Mouse (Mus musculus) ES-E14 (cell line): ENCODE results near the gene Ccnl1. TPM values are rescaled to one million over a fixed set of nuclear protein-coding genes. Genes with fewer than 3 reads are reported as not detected.

ENCODE experiments used
- DNase-seq: peaks from one replicate; pipeline ENCODE4 v3.0.0-alpha.2; 2013; ENCODE audit warnings: low read depth, low spot score
- H3K27ac ChIP-seq: 2 replicates; pipeline ENCODE4 v1.5.1; 2012; ENCODE audit warnings: low read depth, mild to moderate bottlenecking, low read length, moderate library complexity, mixed read lengths; ENCODE audit not compliant: poor library complexity, insufficient read depth, severe bottlenecking
- H3K36me3 ChIP-seq: 2 replicates; pipeline ENCODE4 v1.6.1; 2012; ENCODE audit warnings: mild to moderate bottlenecking, low read length, moderate library complexity, mixed read lengths; ENCODE audit not compliant: control insufficient read depth, poor library complexity, insufficient read depth, severe bottlenecking
- H3K4me1 ChIP-seq, 2 experiments: fragments of 150-350 bp in 1 of 2; sonication (generic) in 1 of 2; 2 replicates each; pipeline ENCODE4 v1.6.1; 2012; ENCODE audit warnings: low read length in 2 of 2, mild to moderate bottlenecking in 1 of 2, mixed read lengths in 1 of 2; ENCODE audit not compliant: control insufficient read depth in 2 of 2, insufficient read depth in 2 of 2, poor library complexity in 1 of 2
- H3K4me3 ChIP-seq, 2 experiments: fragments of 150-350 bp in 1 of 2; sonication (generic) in 1 of 2; 2 replicates each; pipeline ENCODE4 v1.5.1; 2012; ENCODE audit warnings: low read length in 2 of 2, low read depth in 1 of 2, mild to moderate bottlenecking in 1 of 2, mixed read lengths in 1 of 2; ENCODE audit not compliant: insufficient read depth in 1 of 2, poor library complexity in 1 of 2, severe bottlenecking in 1 of 2
- H3K9ac ChIP-seq: 2 replicates; pipeline ENCODE4 v1.6.1; 2012; ENCODE audit warnings: low read depth, mild to moderate bottlenecking, low read length, mixed read lengths; ENCODE audit not compliant: poor library complexity, insufficient read depth, severe bottlenecking
- H3K9me3 ChIP-seq: fragments of 150-350 bp; sonication (generic); 2 replicates; pipeline ENCODE4 v1.6.1; 2012; ENCODE audit warnings: low read depth, mild to moderate bottlenecking, low read length; ENCODE audit not compliant: control insufficient read depth, insufficient read depth
- CHD2 ChIP-seq: IDR thresholded peaks from 2 replicates; pipeline ENCODE4 v1.6.1; 2014; ENCODE audit warnings: mild to moderate bottlenecking, low read depth, low read length, inconsistent platforms
- HCFC1 ChIP-seq: IDR thresholded peaks from 2 replicates; pipeline ENCODE4 v1.6.1; 2012; ENCODE audit warnings: low read length, inconsistent platforms, borderline replicate concordance; ENCODE audit not compliant: insufficient read depth
- MAFK ChIP-seq: IDR thresholded peaks from 2 replicates; pipeline ENCODE4 v1.6.1; 2014; ENCODE audit warnings: mild to moderate bottlenecking, low read depth, low read length, inconsistent platforms; ENCODE audit not compliant: insufficient read depth
- ZC3H11A ChIP-seq: IDR thresholded peaks from 2 replicates; pipeline ENCODE4 v1.6.1; 2012; ENCODE audit warnings: low read depth, mild to moderate bottlenecking, inconsistent platforms, low read length, borderline replicate concordance
- ZNF384 ChIP-seq: IDR thresholded peaks from 2 replicates; pipeline ENCODE4 v1.6.1; 2012; ENCODE audit warnings: low read depth, low read length, inconsistent platforms
- in situ Hi-C, 2 experiments: fragments of 600-800 bp; cut with MboI; formaldehyde crosslinking; loops; one replicate each; pipeline ENCODE4 v1.15.1; 2025; ENCODE audit warnings: low sequenced_read_pairs in 2 of 2, inconsistent platforms in 1 of 2; ENCODE audit not compliant: unreplicated experiment in 2 of 2
- total RNA-seq: library from RNA; depleted of rRNA; stranded (reverse); fragments of 300-350 nt; gene quantifications from 2 replicates; pipeline ENCODE4 v1.2.3, GENCODE M21; 2012

The Ccnl1 gene
- total RNA-seq, 1 experiment = 82.8 TPM

DNA sequence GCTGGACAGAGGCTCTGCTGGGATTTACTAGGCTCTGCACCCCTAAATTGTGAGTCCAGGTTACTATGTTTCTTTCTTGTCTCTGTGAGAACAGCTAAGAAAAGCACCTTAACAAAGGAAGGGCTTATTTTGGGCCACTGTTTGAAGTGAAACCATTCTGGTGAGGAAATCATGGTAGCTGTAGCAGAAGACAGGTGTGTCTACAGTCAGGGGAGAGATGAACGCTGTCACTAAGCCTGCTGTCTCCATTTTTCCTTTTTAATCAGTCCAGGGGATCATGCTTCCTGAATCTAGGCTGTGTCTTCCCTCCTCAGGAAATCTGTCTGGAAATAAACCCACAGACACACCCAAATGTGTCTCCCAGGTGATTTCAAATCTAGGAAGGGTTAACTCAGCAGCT, 36.4 kb downstream of the Ccnl1 start:
- no peak for DNase-seq
- no peak overlapping the region for H3K4me3 ChIP-seq
- no peaks in the 10 kb centered on the region for H3K4me1 ChIP-seq
- no peak for TF ChIP-seq ZNF384
- TF ChIP-seq HCFC1 = no peak
- no peak for TF ChIP-seq MAFK
- TF ChIP-seq CHD2 = no peak
- no peak for TF ChIP-seq ZC3H11A
- no peaks in the 10 kb centered on the region for H3K9me3 ChIP-seq
- H3K9ac ChIP-seq = no peak overlapping the region
- H3K27ac ChIP-seq = no peak overlapping the region
- H3K36me3 ChIP-seq = no peaks in the 10 kb centered on the region
- in situ Hi-C loops = no loop called here

- TF ChIP-seq HCFC1 (no peak), ZNF384 (no peak), CHD2 (no peak), MAFK (no peak), ZC3H11A (no peak)
- no peak overlapping the region for H3K27ac ChIP-seq
- in situ Hi-C loops = no loop called here
- H3K9ac ChIP-seq = no peak overlapping the region
- H3K36me3 ChIP-seq = no peaks in the 10 kb centered on the region
- H3K4me3 ChIP-seq = no peak overlapping the region
- DNase-seq = no peak
- H3K4me1 ChIP-seq = no peaks in the 10 kb centered on the region
- no peaks in the 10 kb centered on the region for H3K9me3 ChIP-seq
Observed at GRCm38 (mm10) chr3:65919016-65919415, 39.0 kb downstream of the Ccnl1 start.

DNA sequence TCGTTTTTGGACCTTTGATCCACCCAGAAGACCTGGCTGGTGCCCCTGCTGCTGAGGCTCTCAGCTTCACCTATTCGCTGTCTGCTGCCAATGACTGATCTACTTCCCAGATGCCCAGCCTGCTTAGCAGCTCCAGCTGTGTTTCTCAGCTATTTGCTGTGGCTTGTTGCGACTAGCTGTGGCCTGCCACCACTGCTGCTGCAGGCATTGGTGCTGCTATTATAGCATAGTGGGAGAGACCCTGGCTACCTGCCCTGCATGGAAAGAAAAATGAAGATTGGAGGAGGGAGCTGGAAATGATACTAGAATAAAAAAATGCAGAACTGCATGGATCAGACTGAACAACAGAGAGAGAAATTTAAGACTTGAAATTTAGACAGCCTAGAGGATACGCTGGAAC, 45.1 kb downstream of the Ccnl1 start:
- no peak for DNase-seq
- H3K4me3 ChIP-seq = no peak overlapping the region
- H3K9ac ChIP-seq = no peak overlapping the region
- H3K27ac ChIP-seq = no peak overlapping the region
- H3K4me1 ChIP-seq = no peaks in the 10 kb centered on the region
- H3K36me3 ChIP-seq = no peaks in the 10 kb centered on the region
- no peaks in the 10 kb centered on the region for H3K9me3 ChIP-seq
- TF ChIP-seq CHD2 = no peak
- TF ChIP-seq ZNF384 = no peak
- TF ChIP-seq HCFC1 = no peak
- no peak for TF ChIP-seq MAFK
- TF ChIP-seq ZC3H11A = no peak
- in situ Hi-C loops = no loop called here

DNA sequence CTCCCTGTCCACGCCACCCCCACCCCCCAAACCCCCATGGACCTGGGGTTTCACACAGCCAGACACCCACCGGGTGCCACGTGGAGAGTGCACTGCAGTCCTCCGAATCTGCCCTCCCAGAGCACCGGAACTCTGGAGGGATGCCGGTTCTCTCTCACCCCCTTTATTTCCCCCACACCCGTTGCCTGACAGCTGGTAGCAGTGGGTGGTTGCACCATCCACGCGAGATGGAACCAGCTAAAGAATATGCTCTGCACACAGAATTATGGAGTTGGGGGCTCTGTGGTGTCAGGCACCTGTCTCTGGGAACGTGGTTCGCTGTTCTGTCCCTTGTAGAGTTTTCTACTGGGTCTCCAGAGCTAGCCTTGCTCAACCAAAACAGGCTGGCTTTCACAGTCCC, 45.8 kb downstream of the Ccnl1 start:
- TF ChIP-seq CHD2 (no peak), ZNF384 (no peak), ZC3H11A (no peak)
- DNase-seq = no peak
- Histone ChIP-seq H3K27ac (no peak overlapping the region), H3K4me1 (no peaks in the 10 kb centered on the region), H3K4me3 (peak overlapping the region in 1 of 2 experiments; percentile 42; a peak in 1 of 4 replicates), H3K36me3 (no peaks in the 10 kb centered on the region), H3K9ac (no peak overlapping the region), H3K9me3 (no peaks in the 10 kb centered on the region)
- in situ Hi-C loops = no loop called here

- H3K4me1 ChIP-seq = no peaks in the 10 kb centered on the region
- no peaks in the 10 kb centered on the region for H3K36me3 ChIP-seq
- H3K9me3 ChIP-seq = no peaks in the 10 kb centered on the region
- in situ Hi-C loops = no loop called here
- no peak overlapping the region for H3K4me3 ChIP-seq
- no peak for TF ChIP-seq ZNF384
- no peak for TF ChIP-seq MAFK
- TF ChIP-seq HCFC1 = no peak
- no peak for TF ChIP-seq ZC3H11A
- no peak for TF ChIP-seq CHD2
- H3K27ac ChIP-seq = no peak overlapping the region
- DNase-seq = no peak
- H3K9ac ChIP-seq = no peak overlapping the region
Observed at GRCm38 (mm10) chr3:65911265-65911664, 46.8 kb downstream of the Ccnl1 start.
